Mouse (Mus musculus): ENCODE measurements around the gene Acr. TPM values are rescaled to one million over a fixed set of nuclear protein-coding genes. Genes with fewer than 3 reads are reported as not detected.

Acr gene
- polyA plus RNA-seq, 1 experiment from 2014 or later: 0.40 TPM

DNA sequence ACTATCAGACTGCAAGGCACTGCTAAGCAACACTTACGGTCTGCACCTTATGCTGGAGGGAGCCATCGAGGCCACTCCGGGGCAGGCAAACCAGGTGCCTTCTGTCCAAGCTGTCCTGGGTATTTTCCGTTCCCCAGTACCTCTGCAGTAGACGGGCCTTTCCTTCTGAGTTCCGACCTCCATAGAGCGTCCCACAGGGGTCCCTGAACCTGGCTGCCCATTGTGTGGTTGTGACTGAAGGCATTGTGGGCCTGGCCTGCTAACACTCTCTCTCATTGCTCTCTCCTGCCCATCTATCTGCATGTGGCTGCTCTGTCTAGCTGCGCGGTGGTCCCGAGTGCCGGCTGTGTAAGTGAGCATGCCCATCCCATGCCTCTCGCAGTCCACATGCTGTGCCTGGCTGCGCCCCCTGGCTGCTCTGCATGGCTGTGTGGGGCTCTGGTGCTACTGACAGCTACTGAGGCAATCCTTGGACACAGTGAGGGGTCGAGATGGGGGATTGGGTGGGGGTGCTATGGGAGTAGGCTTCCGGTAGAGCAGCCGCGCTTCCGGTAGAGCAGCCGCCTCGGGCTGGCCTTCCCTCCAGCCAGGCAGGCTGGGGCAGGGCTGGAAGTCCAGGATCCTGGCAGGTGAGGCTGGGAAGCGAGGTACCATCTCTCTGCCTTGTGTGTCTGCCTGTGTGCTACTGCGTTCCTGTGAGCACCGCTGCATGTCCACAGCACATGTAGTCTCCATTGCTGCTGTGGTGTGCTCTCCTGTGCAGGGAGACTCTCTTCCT, 11.5 kb upstream of the Acr start:
- WGBS: 21% methylated on average over 23 of the region's 23 CpGs
- H3K36me3 ChIP-seq (ENCODE audit: control insufficient read depth, insufficient read depth, low read length): no peaks in the 10 kb centered on the region
- no peaks in the 10 kb centered on the region for H3K9me3 ChIP-seq (ENCODE audit: control insufficient read depth, low read length)
- H3K4me1 ChIP-seq (ENCODE audit: control insufficient read depth, insufficient read depth, low read length): peaks cover 7% of the 10 kb centered on the region
- ATAC-seq (ENCODE audit: insufficient read depth, low FRiP score, low TSS enrichment): peak; percentile 52; the same call in 1 of the 2 replicates
- no peak overlapping the region for H3K9ac ChIP-seq (ENCODE audit: low read length)
- peak overlapping the region; percentile 25 for H3K4me2 ChIP-seq (ENCODE audit: low read depth)
- no peak overlapping the region for H3K27ac ChIP-seq (ENCODE audit: low read depth, low read length)
- peak; percentile 57 for DNase-seq (ENCODE audit: low spot score)
- H3K4me3 ChIP-seq (ENCODE audit: low read depth, low read length): peak overlapping the region; percentile 16; the same call in 1 of the 2 replicates
- peaks cover 36% of the 10 kb centered on the region for H3K27me3 ChIP-seq (ENCODE audit: control insufficient read depth, insufficient read depth, low read length)

DNA sequence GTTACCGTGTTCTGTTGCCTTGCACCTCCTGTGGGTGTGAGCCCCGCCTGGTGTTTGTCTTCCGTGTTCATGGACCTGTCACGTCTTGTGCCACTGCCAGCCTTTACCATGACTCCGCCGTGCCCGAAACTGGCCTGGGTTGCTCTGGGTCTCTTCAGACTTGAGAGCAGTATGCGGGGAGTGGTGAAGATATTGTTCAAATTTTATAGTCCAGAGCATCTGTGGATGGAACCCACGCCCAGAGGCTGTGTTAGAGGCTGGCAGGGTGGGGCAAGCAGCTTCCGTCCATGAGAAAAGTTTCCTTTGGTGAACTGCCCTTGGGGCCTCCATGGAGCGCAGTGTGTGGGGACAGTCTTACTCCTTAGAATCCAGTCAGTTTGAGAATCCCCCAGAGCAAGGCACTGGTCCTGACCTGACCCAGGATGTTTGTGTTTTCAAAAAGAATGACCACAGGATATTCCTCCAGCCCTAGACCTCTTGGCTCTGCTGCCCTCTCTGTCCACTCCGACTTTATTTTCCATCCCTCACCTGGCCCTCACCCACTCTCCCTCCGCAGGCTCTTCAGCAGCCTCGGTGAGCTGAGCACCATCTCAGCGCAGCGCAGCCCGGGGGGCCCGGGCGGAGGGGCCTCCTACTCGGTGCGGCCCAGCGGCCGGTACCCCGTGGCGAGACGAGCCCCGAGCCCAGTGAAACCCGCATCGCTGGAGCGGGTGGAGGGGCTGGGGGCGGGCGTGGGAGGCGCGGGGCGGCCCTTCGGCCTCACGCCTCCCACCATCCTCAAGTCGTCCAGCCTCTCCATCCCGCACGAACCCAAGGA, 10.7 kb upstream of the Acr start:
- ATAC-seq (ENCODE audit: insufficient read depth, low FRiP score, low TSS enrichment): no peak; the same call in 1 of the 2 replicates

DNA sequence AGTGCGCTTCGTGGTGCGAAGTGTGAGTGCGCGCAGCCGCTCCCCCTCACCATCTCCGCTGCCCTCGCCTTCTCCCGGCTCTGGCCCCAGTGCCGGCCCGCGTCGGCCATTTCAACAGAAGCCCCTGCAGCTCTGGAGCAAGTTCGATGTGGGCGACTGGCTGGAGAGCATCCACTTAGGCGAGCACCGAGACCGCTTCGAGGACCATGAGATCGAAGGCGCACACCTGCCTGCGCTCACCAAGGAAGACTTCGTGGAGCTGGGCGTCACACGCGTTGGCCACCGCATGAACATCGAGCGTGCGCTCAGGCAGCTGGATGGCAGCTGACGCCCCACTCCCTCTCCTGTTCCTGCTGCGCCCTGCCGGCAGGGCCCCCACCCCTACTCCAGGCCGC, 10.1 kb upstream of the Acr start:
- Histone ChIP-seq H3K4me1 (ENCODE audit: control insufficient read depth, insufficient read depth, low read length) (peaks cover 7% of the 10 kb centered on the region), H3K36me3 (ENCODE audit: control insufficient read depth, insufficient read depth, low read length) (no peaks in the 10 kb centered on the region), H3K27me3 (ENCODE audit: control insufficient read depth, insufficient read depth, low read length) (peaks cover 36% of the 10 kb centered on the region), H3K4me3 (ENCODE audit: low read depth, low read length) (peak overlapping the region; percentile 25), H3K9ac (ENCODE audit: low read length) (no peak overlapping the region), H3K27ac (ENCODE audit: low read depth, low read length) (no peak overlapping the region), H3K4me2 (ENCODE audit: low read depth) (peak overlapping the region; percentile 35), H3K9me3 (ENCODE audit: control insufficient read depth, low read length) (no peaks in the 10 kb centered on the region)
- DNase-seq (ENCODE audit: low spot score) (no peak), ATAC-seq (ENCODE audit: insufficient read depth, low FRiP score, low TSS enrichment) (peak; percentile 11; the same call in 1 of the 2 replicates)
- WGBS: 5% methylated on average over 34 of the region's 34 CpGs

More for the DNA sequence above, 10.7 kb upstream of the Acr start:
- Histone ChIP-seq H3K9ac (ENCODE audit: low read length) (no peak overlapping the region), H3K4me2 (ENCODE audit: low read depth) (peak overlapping the region; percentile 35), H3K4me1 (ENCODE audit: control insufficient read depth, insufficient read depth, low read length) (peaks cover 7% of the 10 kb centered on the region), H3K27me3 (ENCODE audit: control insufficient read depth, insufficient read depth, low read length) (peaks cover 36% of the 10 kb centered on the region), H3K36me3 (ENCODE audit: control insufficient read depth, insufficient read depth, low read length) (no peaks in the 10 kb centered on the region), H3K27ac (ENCODE audit: low read depth, low read length) (no peak overlapping the region), H3K9me3 (ENCODE audit: control insufficient read depth, low read length) (no peaks in the 10 kb centered on the region), H3K4me3 (ENCODE audit: low read depth, low read length) (peak overlapping the region; percentile 25)
- no peak for DNase-seq (ENCODE audit: low spot score)
- WGBS: 8% methylated on average over 38 of the region's 40 CpGs

DNA sequence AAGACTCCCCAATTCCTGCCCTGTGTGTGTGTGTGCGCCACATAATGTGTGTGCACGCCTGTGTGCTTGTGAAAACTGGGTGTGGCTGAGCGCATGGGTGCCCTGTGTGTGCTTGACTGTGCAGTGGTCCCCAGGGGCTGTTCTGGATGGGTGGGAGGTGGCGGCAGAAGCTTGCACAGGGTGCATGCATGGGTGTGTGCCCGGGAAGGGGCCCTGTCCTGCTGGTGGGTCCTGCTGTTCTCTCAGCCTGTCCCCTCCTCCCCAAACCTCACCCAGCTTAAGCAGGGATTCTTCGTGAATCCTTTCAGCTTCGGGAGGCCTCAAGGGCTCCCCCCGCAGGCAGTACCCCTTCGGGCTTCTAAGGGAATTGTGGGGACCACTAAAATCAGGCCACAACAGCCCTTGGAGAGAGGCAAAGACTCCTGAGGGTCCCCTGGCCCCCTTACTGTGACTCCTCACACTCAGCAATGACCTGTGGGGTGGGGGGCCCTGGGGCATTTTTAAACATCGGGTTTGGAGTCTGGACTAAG, 8.9 kb upstream of the Acr start:
- DNase-seq (ENCODE audit: low spot score): no peak

DNA sequence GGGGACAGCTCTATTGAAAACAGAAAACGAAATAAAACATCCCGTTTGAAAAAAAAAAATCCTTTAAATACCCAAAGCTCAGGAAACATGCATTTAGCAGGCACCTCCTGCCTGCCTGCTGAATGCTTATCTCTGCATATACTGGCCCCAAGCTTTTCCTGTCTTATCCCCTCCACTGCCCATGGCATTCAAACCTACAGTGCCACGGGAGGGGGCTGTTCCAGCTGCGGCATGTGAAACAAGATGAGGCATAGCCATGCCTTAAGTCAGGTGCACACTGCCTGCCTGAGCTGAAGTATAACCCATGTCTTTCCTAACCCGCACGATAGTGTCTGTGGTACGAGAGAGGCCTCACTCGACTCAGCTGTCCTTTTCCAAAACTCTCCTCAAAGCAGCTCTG, 4.0 kb downstream of the Acr start:
- Histone ChIP-seq H3K9me3 (ENCODE audit: control insufficient read depth, low read length) (no peaks in the 10 kb centered on the region), H3K4me3 (ENCODE audit: low read depth, low read length) (no peak overlapping the region), H3K27me3 (ENCODE audit: control insufficient read depth, insufficient read depth, low read length) (no peaks in the 10 kb centered on the region), H3K4me2 (ENCODE audit: low read depth) (no peak overlapping the region), H3K36me3 (ENCODE audit: control insufficient read depth, insufficient read depth, low read length) (no peaks in the 10 kb centered on the region), H3K4me1 (ENCODE audit: control insufficient read depth, insufficient read depth, low read length) (no peaks in the 10 kb centered on the region), H3K27ac (ENCODE audit: low read depth, low read length) (no peak overlapping the region), H3K9ac (ENCODE audit: low read length) (no peak overlapping the region)
- 85% methylated on average over 8 of the region's 8 CpGs for WGBS
- no peak for ATAC-seq (ENCODE audit: insufficient read depth, low FRiP score, low TSS enrichment)
- DNase-seq (ENCODE audit: low spot score): no peak

More for the DNA sequence above, 8.9 kb upstream of the Acr start:
- no peaks in the 10 kb centered on the region for H3K36me3 ChIP-seq (ENCODE audit: control insufficient read depth, insufficient read depth, low read length)
- 34% methylated on average over 10 of the region's 10 CpGs for WGBS
- no peak overlapping the region for H3K4me3 ChIP-seq (ENCODE audit: low read depth, low read length)
- H3K27ac ChIP-seq (ENCODE audit: low read depth, low read length): no peak overlapping the region
- H3K27me3 ChIP-seq (ENCODE audit: control insufficient read depth, insufficient read depth, low read length): peaks cover 36% of the 10 kb centered on the region
- ATAC-seq (ENCODE audit: insufficient read depth, low FRiP score, low TSS enrichment): no peak
- no peaks in the 10 kb centered on the region for H3K9me3 ChIP-seq (ENCODE audit: control insufficient read depth, low read length)
- peaks cover 7% of the 10 kb centered on the region for H3K4me1 ChIP-seq (ENCODE audit: control insufficient read depth, insufficient read depth, low read length)
- H3K9ac ChIP-seq (ENCODE audit: low read length): no peak overlapping the region
- H3K4me2 ChIP-seq (ENCODE audit: low read depth): no peak overlapping the region

DNA sequence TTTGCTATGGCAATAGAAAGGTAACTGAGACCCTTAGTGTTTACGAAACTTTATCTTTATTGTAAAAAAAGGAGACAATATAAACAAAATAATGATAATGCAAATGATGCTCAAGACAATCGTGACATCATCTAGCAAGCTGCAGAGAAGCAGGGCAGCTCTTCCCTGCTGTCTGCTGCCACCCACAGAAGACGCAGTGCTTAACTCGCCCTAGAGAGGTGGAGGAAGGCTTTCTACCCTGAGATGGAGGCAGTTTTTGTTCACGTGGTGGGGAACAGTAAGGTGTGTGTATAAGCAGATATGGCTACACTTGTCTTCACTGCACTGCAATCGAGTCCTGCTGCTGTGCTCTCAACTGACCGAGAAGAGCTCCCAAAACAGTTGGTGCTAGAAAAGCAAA, 14.4 kb downstream of the Acr start:
- ATAC-seq (ENCODE audit: insufficient read depth, low FRiP score, low TSS enrichment) (no peak), DNase-seq (ENCODE audit: low spot score) (no peak)
- no peaks in the 10 kb centered on the region for H3K27me3 ChIP-seq (ENCODE audit: control insufficient read depth, insufficient read depth, low read length)
- H3K4me3 ChIP-seq (ENCODE audit: low read depth, low read length): no peak overlapping the region
- no peak overlapping the region for H3K27ac ChIP-seq (ENCODE audit: low read depth, low read length)
- H3K4me1 ChIP-seq (ENCODE audit: control insufficient read depth, insufficient read depth, low read length): no peaks in the 10 kb centered on the region
- H3K36me3 ChIP-seq (ENCODE audit: control insufficient read depth, insufficient read depth, low read length): peaks cover 5% of the 10 kb centered on the region
- 91% methylated on average over 7 of the region's 7 CpGs for WGBS
- no peak overlapping the region for H3K4me2 ChIP-seq (ENCODE audit: low read depth)
- H3K9ac ChIP-seq (ENCODE audit: low read length): no peak overlapping the region
- no peaks in the 10 kb centered on the region for H3K9me3 ChIP-seq (ENCODE audit: control insufficient read depth, low read length)

DNA sequence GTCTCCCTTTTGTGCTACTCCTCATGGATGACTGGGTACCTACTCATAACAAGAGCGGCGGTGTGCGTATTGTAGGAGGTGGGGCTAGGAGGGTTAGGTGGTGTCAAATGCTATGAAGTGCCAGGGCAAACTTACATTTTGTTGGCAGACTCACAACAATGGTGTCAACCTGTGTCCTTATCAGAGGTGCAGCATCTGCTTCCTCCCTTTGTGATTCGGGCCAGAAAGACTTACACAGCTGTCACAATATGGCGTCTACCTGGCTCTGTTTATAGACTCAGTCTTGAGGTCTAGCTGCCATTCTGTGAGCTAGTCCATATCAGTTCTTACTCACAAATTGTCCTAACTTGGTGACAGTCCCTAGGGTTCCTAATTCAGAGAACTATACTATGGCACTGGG, 17.0 kb downstream of the Acr start:
- H3K9ac ChIP-seq (ENCODE audit: low read length): no peak overlapping the region
- H3K4me1 ChIP-seq (ENCODE audit: control insufficient read depth, insufficient read depth, low read length): no peaks in the 10 kb centered on the region
- DNase-seq (ENCODE audit: low spot score) (no peak), ATAC-seq (ENCODE audit: insufficient read depth, low FRiP score, low TSS enrichment) (no peak)
- H3K36me3 ChIP-seq (ENCODE audit: control insufficient read depth, insufficient read depth, low read length): peaks cover 5% of the 10 kb centered on the region
- H3K27me3 ChIP-seq (ENCODE audit: control insufficient read depth, insufficient read depth, low read length): no peaks in the 10 kb centered on the region
- no peaks in the 10 kb centered on the region for H3K9me3 ChIP-seq (ENCODE audit: control insufficient read depth, low read length)
- 89% methylated on average over 5 of the region's 5 CpGs for WGBS
- H3K27ac ChIP-seq (ENCODE audit: low read depth, low read length): no peak overlapping the region
- H3K4me3 ChIP-seq (ENCODE audit: low read depth, low read length): no peak overlapping the region
- H3K4me2 ChIP-seq (ENCODE audit: low read depth): no peak overlapping the region

DNA sequence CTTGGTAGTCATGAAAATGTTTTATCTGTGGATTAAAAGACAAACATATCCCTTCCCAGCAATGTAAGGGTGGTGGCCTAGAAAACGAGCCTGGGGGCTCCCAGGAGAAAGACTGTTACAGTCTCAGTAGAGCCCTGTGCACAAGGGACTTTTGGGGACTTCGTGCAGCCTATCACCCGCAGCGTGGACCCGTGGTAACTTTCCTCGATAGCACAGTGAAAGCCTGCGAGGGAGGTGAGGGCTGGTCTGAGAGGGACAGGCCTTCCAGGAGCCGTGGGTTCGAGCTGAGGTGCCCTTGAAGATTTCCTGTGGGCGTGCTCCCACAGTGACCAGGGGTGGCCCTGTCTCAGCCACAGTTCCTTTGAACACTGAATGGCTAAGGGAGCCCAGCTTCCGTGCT, 17.5 kb downstream of the Acr start:
- H3K27ac ChIP-seq (ENCODE audit: low read depth, low read length): no peak overlapping the region
- H3K27me3 ChIP-seq (ENCODE audit: control insufficient read depth, insufficient read depth, low read length): no peaks in the 10 kb centered on the region
- ATAC-seq (ENCODE audit: insufficient read depth, low FRiP score, low TSS enrichment) (no peak), DNase-seq (ENCODE audit: low spot score) (no peak)
- H3K9ac ChIP-seq (ENCODE audit: low read length): no peak overlapping the region
- WGBS: 90% methylated on average over 11 of the region's 11 CpGs
- H3K4me1 ChIP-seq (ENCODE audit: control insufficient read depth, insufficient read depth, low read length): no peaks in the 10 kb centered on the region; the same call in 1 of the 2 replicates
- H3K4me3 ChIP-seq (ENCODE audit: low read depth, low read length): no peak overlapping the region
- H3K9me3 ChIP-seq (ENCODE audit: control insufficient read depth, low read length): no peaks in the 10 kb centered on the region
- no peak overlapping the region for H3K4me2 ChIP-seq (ENCODE audit: low read depth)
- peaks cover 5% of the 10 kb centered on the region for H3K36me3 ChIP-seq (ENCODE audit: control insufficient read depth, insufficient read depth, low read length)
